Mouse (Mus musculus) CH12.LX (cell line): ENCODE measurements around the gene Itga6. TPM values are rescaled to one million over a fixed set of nuclear protein-coding genes. Genes with fewer than 3 reads are reported as not detected.

Experiments
- DNase-seq: peaks from one replicate; pipeline ENCODE4 v3.0.0-alpha.2; 2013; ENCODE audit errors: extremely low read depth
- H3K27ac ChIP-seq: 2 replicates; pipeline ENCODE4 v1.5.1; 2012; ENCODE audit warnings: low read depth, mild to moderate bottlenecking, control low read depth, moderate library complexity; ENCODE audit not compliant: insufficient read depth
- H3K27me3 ChIP-seq: replicated peaks from 2 replicates; pipeline ENCODE3; 2012; ENCODE audit warnings: inconsistent platforms
- H3K36me3 ChIP-seq, 2 experiments: replicated peaks in 1 of 2; 2 replicates each; pipeline versions ENCODE3 to v1.6.1; 2012; ENCODE audit warnings: inconsistent platforms in 1 of 2, low read length in 1 of 2, mild to moderate bottlenecking in 1 of 2, mixed read lengths in 1 of 2, moderate library complexity in 1 of 2; ENCODE audit not compliant: control insufficient read depth in 1 of 2, insufficient read depth in 1 of 2
- H3K4me1 ChIP-seq, 2 experiments: 2 replicates each; pipeline ENCODE4 v1.6.1; 2012; ENCODE audit warnings: inconsistent platforms in 1 of 2, moderate library complexity in 1 of 2; ENCODE audit not compliant: insufficient read depth in 2 of 2, control insufficient read depth in 1 of 2
- H3K4me2 ChIP-seq: 2 replicates; pipeline ENCODE4 v1.6.1; 2012; ENCODE audit warnings: low read depth, mild to moderate bottlenecking, control low read depth; ENCODE audit not compliant: poor library complexity, insufficient read depth, severe bottlenecking
- H3K4me3 ChIP-seq, 3 experiments: fragments of 150-350 bp in 1 of 3; sonication (generic) in 1 of 3; replicated peaks in 1 of 3; 2 replicates each; pipeline versions ENCODE3 to v1.5.1; 2011 to 2012; ENCODE audit warnings: low read depth in 2 of 3, low read length in 2 of 3, mild to moderate bottlenecking in 2 of 3, moderate library complexity in 2 of 3, control low read depth in 1 of 3, improper control_type of control experiment in 1 of 3, inconsistent platforms in 1 of 3, mixed read lengths in 1 of 3; ENCODE audit not compliant: poor library complexity in 1 of 3
- H3K79me2 ChIP-seq: replicated peaks from 2 replicates; pipeline ENCODE4 v1.6.1; 2012; ENCODE audit warnings: mild to moderate bottlenecking, moderate library complexity; ENCODE audit not compliant: control insufficient read depth, poor library complexity, insufficient read depth, severe bottlenecking; ENCODE audit errors: extremely low read depth
- H3K9ac ChIP-seq: 2 replicates; pipeline ENCODE4 v1.6.1; 2012; ENCODE audit warnings: low read depth, mild to moderate bottlenecking, control low read depth, moderate library complexity; ENCODE audit not compliant: insufficient read depth
- H3K9me3 ChIP-seq: replicated peaks from 2 replicates; pipeline ENCODE3; 2012; ENCODE audit warnings: low read length, inconsistent platforms, mixed read lengths
- BHLHE40 ChIP-seq: IDR thresholded peaks from 2 replicates; pipeline ENCODE4 v1.6.1; 2011; ENCODE audit warnings: mild to moderate bottlenecking, low read depth, low read length, improper control_type of control experiment
- CHD1 ChIP-seq: IDR thresholded peaks from 2 replicates; pipeline ENCODE4 v1.6.1; 2012; ENCODE audit warnings: low read depth, low read length, improper control_type of control experiment, inconsistent platforms
- E2F4 ChIP-seq: IDR thresholded peaks from 2 replicates; pipeline ENCODE4 v1.6.1; 2011; ENCODE audit warnings: low read depth, low read length, improper control_type of control experiment; ENCODE audit not compliant: insufficient replicate concordance
- ELF1 ChIP-seq: IDR thresholded peaks from 2 replicates; pipeline ENCODE4 v1.6.1; 2014; ENCODE audit warnings: low read depth, mild to moderate bottlenecking, inconsistent platforms, low read length, improper control_type of control experiment
- GABPA ChIP-seq: IDR thresholded peaks from 2 replicates; pipeline ENCODE4 v1.6.1; 2012; ENCODE audit warnings: low read depth, low read length, improper control_type of control experiment, inconsistent platforms; ENCODE audit not compliant: insufficient replicate concordance
- HCFC1 ChIP-seq: IDR thresholded peaks from 2 replicates; pipeline ENCODE4 v1.6.1; 2012; ENCODE audit warnings: low read depth, mild to moderate bottlenecking, inconsistent platforms, low read length, improper control_type of control experiment
- JUND ChIP-seq: conservative IDR thresholded peaks from 2 replicates; pipeline ENCODE4 v1.6.1; 2011; ENCODE audit warnings: low read depth, low read length, improper control_type of control experiment
- KAT2A ChIP-seq: IDR thresholded peaks from 2 replicates; pipeline ENCODE4 v1.6.1; 2012; ENCODE audit warnings: low read length, improper control_type of control experiment, inconsistent platforms; ENCODE audit not compliant: insufficient replicate concordance
- MAFK ChIP-seq: IDR thresholded peaks from 2 replicates; pipeline ENCODE4 v1.6.1; 2011; ENCODE audit warnings: low read length, improper control_type of control experiment; ENCODE audit not compliant: insufficient replicate concordance
- MAX ChIP-seq: IDR thresholded peaks from 2 replicates; pipeline ENCODE4 v1.6.1; 2011; ENCODE audit warnings: low read length, improper control_type of control experiment
- MAZ ChIP-seq: IDR thresholded peaks from 2 replicates; pipeline ENCODE4 v1.6.1; 2012; ENCODE audit warnings: low read depth, mild to moderate bottlenecking, inconsistent platforms, low read length, improper control_type of control experiment, moderate library complexity
- MEF2A ChIP-seq: IDR thresholded peaks from 2 replicates; pipeline ENCODE4 v1.6.1; 2014; ENCODE audit warnings: low read depth, mild to moderate bottlenecking, inconsistent platforms, low read length, improper control_type of control experiment, borderline replicate concordance
- MYC ChIP-seq: IDR thresholded peaks from 2 replicates; pipeline ENCODE4 v1.6.1; 2011; ENCODE audit warnings: low read depth, mild to moderate bottlenecking, improper control_type of control experiment, low read length
- NELFE ChIP-seq: IDR thresholded peaks from 2 replicates; pipeline ENCODE4 v1.6.1; 2011; ENCODE audit warnings: low read depth, low read length, improper control_type of control experiment
- NRF1 ChIP-seq: IDR thresholded peaks from 2 replicates; pipeline ENCODE4 v1.6.1; 2014; ENCODE audit warnings: low read depth, mild to moderate bottlenecking, inconsistent platforms, low read length, improper control_type of control experiment, moderate library complexity
- PAX5 ChIP-seq: IDR thresholded peaks from 2 replicates; pipeline ENCODE4 v1.6.1; 2012; ENCODE audit warnings: low read length, inconsistent platforms, mixed read lengths
- POLR2AphosphoS2 ChIP-seq: IDR thresholded peaks from 2 replicates; pipeline ENCODE4 v1.6.1; 2011; ENCODE audit warnings: low read depth, low read length, improper control_type of control experiment
- SIN3A ChIP-seq: IDR thresholded peaks from 2 replicates; pipeline ENCODE4 v1.6.1; 2012; ENCODE audit warnings: low read length, improper control_type of control experiment, inconsistent platforms
- SMC3 ChIP-seq: IDR thresholded peaks from 2 replicates; pipeline ENCODE4 v1.6.1; 2011; ENCODE audit warnings: low read depth, low read length, improper control_type of control experiment
- TBP ChIP-seq: conservative IDR thresholded peaks from 2 replicates; pipeline ENCODE4 v1.6.1; 2011; ENCODE audit warnings: low read depth, low read length, improper control_type of control experiment
- TCF12 ChIP-seq: IDR thresholded peaks from 2 replicates; pipeline ENCODE4 v1.6.1; 2014; ENCODE audit warnings: low read depth, mild to moderate bottlenecking, inconsistent platforms, low read length, improper control_type of control experiment
- UBTF ChIP-seq: IDR thresholded peaks from 2 replicates; pipeline ENCODE4 v1.6.1; 2012; ENCODE audit warnings: low read depth, mild to moderate bottlenecking, inconsistent platforms, low read length, improper control_type of control experiment, moderate library complexity
- ZC3H11A ChIP-seq: IDR thresholded peaks from 2 replicates; pipeline ENCODE4 v1.6.1; 2012; ENCODE audit warnings: low read depth, mild to moderate bottlenecking, inconsistent platforms, low read length, improper control_type of control experiment
- ZMIZ1 ChIP-seq: IDR thresholded peaks from 2 replicates; pipeline ENCODE4 v1.6.1; 2012; ENCODE audit warnings: low read depth, mild to moderate bottlenecking, inconsistent platforms, low read length, improper control_type of control experiment
- dilution Hi-C: fragments of 300-500 bp; cut with MboI; formaldehyde crosslinking; loops from 2 replicates; pipeline ENCODE4 v1.14.3; 2020; ENCODE audit warnings: low sequenced_read_pairs; ENCODE audit not compliant: extremely low pct_unique_long_range_greater_than_20kb, extremely low pct_ligation_motif_present
- in situ Hi-C: fragments of 300-500 bp; cut with MboI; formaldehyde crosslinking; loops from 3 replicates; pipeline ENCODE4 v1.14.3; 2019; ENCODE audit warnings: low sequenced_read_pairs, low pct_ligation_motif_present, low pct_unique_long_range_greater_than_20kb, mixed read lengths
- polyA plus RNA-seq: library from polyadenylated mRNA; unstranded; fragments of >175 nt; gene quantifications from 2 replicates; pipeline ENCODE4 v1.2.1, GENCODE M21; 2012; ENCODE audit warnings: low read depth; ENCODE audit not compliant: insufficient read length
- total RNA-seq, 2 experiments: library from RNA; depleted of rRNA; stranded (reverse); fragments of 300-350 nt in 1 of 2; fragments of >200 nt in 1 of 2; gene quantifications; 2 replicates each; pipeline ENCODE4 v1.2.3; 2012 to 2014

The Itga6 gene
- total and polyA plus RNA-seq, 3 experiments = 6.1 to 13.9 (median 10.9) TPM

- in situ Hi-C loops (no loop called here), dilution Hi-C loops (no loop called here)
- Histone ChIP-seq H3K27me3 (no peaks in the 10 kb centered on the region), H3K4me1 (peaks cover 5 to 26% of the 10 kb centered on the region in 2 experiments), H3K27ac (no peak overlapping the region), H3K4me3 (no peak overlapping the region), H3K9me3 (no peaks in the 10 kb centered on the region), H3K9ac (no peak overlapping the region), H3K4me2 (no peak overlapping the region), H3K36me3 (no peaks in the 10 kb centered on the region)
- no peak for DNase-seq
- no peak for TF ChIP-seq SMC3
- TF ChIP-seq, all 38 proteins: peak for 0
- no peaks in the 10 kb centered on the region for H3K79me2 ChIP-seq
Measured at GRCm38 (mm10) chr2:71867480-71867879, 122.1 kb downstream of the Itga6 start.

- in situ Hi-C loops (no loop called here), dilution Hi-C loops (no loop called here)
- H3K9ac ChIP-seq = no peak overlapping the region
- H3K4me2 ChIP-seq = no peak overlapping the region
- peaks cover 5 to 29% of the 10 kb centered on the region in 2 experiments for H3K4me1 ChIP-seq
- H3K27ac ChIP-seq = no peak overlapping the region
- no peaks in the 10 kb centered on the region for H3K79me2 ChIP-seq
- no peak for DNase-seq
- TF ChIP-seq JUND (no peak), BHLHE40 (no peak), NRF1 (no peak), SIN3A (no peak), CHD1 (no peak), MEF2A (no peak), SMC3 (no peak), KAT2A (no peak), TCF12 (no peak), MAFK (no peak), HCFC1 (no peak), E2F4 (no peak), MAZ (no peak)
- H3K4me3 ChIP-seq = no peak overlapping the region
- H3K9me3 ChIP-seq = no peaks in the 10 kb centered on the region
- H3K36me3 ChIP-seq = no peaks in the 10 kb centered on the region
- no peaks in the 10 kb centered on the region for H3K27me3 ChIP-seq
Measured at GRCm38 (mm10) chr2:71868256-71868655, 122.8 kb downstream of the Itga6 start.

- Histone ChIP-seq H3K4me2 (peak overlapping the region; percentile 97; the same call in 1 of the 2 replicates), H3K4me3 (no peak overlapping the region), H3K9ac (no peak overlapping the region), H3K9me3 (peaks cover 6% of the 10 kb centered on the region), H3K27me3 (no peaks in the 10 kb centered on the region), H3K4me1 (peaks cover 0 to 13% of the 10 kb centered on the region in 2 experiments; a peak in 2 of 4 replicates), H3K27ac (no peak overlapping the region), H3K36me3 (peaks cover 0 to 8% of the 10 kb centered on the region in 2 experiments), H3K79me2 (no peaks in the 10 kb centered on the region)
- in situ Hi-C loops (no loop called here), dilution Hi-C loops (no loop called here)
- no peak for DNase-seq
- TF ChIP-seq MYC (no peak), HCFC1 (no peak), ELF1 (no peak), SIN3A (no peak), PAX5 (no peak), ZC3H11A (no peak), TBP (no peak), MAX (no peak), MEF2A (no peak), GABPA (no peak), ZMIZ1 (no peak), NELFE (no peak), JUND (no peak), UBTF (no peak), TCF12 (no peak), POLR2AphosphoS2 (no peak)
Measured at GRCm38 (mm10) chr2:71872141-71872540, 126.7 kb downstream of the Itga6 start.
